Mouse (Mus musculus): ENCODE results near the gene Mob3b.
"Not testable (repeated sequence)": the region's sequence is repeated elsewhere in the genome, so short reads cannot be mapped to it uniquely, and the experiment has no call there.

Mob3b gene

DNA sequence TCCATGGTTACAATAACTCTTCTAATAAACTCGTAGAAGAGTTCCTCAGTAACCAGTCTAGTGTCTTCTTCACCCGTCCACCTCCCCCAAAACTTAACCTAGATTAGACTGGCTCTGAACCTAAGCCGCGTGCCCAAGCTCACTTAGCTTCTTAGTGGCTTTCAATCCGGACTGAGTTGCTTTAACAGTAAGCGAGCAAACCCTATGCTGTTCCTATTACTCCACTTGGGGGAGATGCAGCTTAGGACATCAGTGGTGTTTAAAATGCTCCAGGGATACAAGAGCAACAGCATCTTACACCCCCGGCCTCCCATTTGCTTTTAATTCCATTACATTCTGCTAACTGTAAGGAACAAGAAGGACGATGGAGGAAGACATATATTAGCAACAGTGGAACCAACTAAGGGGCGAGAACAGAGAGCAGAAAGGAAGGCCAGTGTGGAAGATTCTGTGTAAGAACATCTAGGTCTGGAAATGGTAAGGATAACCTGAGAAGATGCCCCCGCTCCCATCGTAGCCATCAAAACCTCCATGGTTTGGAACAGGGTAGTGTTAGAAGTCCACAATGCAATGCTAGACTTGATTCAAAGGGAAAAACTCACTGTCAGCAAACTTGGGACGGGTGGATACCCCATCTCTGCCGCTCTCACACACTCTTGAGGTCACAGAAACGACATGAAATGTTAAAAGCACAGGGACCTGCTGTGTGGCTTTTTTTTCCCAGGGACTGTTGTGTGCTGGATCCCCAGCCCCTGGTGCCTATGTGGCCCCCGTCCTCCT, 196.3 kb downstream of the Mob3b start:
- peak; percentile 44 for DNase-seq

DNA sequence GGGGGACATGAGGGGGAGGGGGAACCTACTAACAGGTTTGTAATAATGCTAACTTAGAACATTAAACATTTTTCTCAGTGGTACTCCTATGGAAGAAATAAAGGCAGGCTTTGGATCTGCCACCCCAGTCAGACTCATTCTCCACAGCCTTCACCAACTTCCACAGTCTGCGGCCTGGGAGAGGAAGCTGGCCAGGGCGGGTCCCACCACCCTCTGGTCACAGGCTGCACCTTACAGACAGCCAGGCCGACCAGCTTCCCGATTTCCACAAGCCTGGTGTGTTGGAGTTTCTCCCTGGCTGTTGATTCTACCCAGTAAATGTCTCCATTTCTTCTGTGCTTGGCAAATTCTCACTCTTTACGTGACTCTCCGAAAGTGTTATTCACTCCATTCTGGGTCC, 197.8 kb downstream of the Mob3b start:
- no peak for DNase-seq

DNA sequence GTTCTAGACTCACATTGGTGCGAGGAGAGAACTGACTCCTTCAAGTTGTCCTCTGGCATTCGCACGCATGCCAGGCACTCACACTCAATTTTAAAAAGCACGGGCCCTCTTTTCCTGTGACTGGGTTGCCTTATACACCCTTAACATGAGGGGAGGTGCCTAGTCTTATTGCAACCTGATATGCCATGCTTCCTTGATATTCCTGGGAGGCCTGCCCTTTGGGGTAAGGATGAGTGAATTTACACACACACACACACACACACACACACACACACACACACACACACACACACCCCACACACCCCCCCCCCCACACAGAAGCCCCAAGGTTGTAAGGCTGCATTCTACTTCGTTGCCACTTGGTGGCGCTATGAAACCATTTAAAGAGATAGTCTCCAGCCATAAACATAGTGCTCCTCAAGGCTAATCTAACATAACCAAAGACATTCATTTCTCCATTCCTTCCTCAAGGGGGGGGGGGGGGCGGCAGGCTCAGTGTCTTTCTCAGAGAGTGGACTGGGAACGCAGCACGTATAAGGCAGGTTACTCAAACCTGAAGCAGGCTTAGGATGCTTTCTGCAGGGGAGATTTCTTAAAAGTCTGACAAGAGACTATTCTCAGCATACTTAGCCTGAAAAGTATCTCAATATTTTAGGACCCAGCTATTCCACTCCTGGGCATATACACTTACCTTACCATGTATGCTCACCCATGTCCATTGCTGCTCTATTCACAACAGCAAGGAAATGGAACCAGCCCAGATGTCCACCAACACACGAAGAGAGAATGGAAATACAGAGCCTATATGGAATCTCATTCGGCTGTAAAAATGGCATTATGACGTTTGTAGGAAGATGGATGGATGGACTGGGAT, 198.9 kb downstream of the Mob3b start:
- DNase-seq = peak; percentile 69

DNA sequence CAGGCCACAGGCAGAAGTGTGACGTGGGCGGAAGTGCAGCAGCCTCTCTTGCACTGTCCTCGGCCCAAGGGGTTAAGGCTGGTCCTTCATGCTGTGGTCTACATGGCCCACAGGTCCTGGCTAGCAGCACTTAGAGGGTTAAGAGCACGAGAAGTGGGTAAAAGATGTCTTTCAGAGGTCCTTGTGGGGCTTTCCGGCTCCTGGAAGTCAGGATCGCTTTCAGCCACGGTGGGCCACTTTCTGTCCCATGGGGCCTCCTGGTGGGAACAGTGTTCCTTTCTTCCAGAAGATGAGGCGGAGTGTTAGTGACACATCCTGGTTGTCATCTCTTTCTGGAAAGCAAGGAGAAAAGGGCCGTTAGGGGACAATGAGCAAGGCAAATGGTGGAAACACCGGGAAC, 203.6 kb downstream of the Mob3b start:
- DNase-seq = no peak

DNA sequence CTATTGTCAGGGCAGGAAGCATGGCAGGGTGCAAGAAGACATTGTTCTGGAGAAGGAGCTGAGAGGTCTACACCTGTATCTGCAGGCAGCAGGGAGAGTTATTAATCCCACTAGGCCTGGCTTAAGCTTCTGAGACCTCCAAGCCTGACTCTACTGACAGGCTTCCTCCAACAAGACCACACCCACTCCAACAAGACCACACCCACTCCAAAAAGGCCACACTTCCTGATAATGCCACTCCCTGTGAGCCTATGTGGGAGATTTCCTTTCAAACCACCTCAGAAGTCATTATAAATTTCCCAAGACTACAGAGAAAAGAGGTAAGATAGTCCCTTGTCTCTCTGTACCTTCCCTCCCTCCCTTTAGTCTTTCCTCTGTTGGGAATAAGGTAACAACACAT, 210.1 kb downstream of the Mob3b start:
- DNase-seq = no peak

DNA sequence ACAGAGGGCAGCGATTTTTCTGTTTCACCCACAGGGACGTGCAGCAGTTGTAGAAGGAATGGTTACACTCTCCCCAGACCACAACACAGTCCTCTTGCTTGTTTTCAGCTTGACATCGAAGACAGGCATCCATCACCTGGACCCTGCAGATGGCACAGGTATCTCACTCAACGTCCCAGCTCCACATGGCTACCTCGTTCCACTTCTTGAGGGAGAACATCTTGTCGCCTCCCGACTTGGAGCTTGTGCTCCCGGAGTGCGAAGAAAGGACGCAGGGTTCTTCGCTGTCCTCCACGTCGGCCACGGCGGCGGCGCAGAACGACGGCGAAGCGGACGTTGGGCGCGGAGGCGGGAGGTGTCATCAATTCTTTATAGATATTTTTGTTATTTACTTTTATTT, 216.2 kb downstream of the Mob3b start:
- no peak for DNase-seq

DNA sequence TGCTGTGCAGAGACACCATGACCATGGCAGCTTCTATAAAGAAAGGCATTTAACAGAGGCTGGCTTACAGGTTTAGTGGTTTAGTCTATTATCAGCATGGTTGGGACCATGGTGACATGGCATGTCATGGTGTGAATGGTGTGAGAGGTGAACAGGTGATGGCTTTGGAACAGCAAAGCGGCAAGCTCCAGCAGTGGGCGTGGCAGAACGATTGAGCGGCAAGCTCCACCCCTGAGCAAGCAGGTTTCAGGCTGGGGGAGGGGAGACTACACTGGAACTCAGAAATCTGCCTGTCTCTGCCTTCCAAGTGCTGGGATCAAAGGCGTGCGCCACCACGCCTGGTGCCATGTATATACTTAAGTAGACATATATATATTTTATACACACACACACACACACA, 228.9 kb downstream of the Mob3b start:
- DNase-seq = not testable (repeated sequence)

DNA sequence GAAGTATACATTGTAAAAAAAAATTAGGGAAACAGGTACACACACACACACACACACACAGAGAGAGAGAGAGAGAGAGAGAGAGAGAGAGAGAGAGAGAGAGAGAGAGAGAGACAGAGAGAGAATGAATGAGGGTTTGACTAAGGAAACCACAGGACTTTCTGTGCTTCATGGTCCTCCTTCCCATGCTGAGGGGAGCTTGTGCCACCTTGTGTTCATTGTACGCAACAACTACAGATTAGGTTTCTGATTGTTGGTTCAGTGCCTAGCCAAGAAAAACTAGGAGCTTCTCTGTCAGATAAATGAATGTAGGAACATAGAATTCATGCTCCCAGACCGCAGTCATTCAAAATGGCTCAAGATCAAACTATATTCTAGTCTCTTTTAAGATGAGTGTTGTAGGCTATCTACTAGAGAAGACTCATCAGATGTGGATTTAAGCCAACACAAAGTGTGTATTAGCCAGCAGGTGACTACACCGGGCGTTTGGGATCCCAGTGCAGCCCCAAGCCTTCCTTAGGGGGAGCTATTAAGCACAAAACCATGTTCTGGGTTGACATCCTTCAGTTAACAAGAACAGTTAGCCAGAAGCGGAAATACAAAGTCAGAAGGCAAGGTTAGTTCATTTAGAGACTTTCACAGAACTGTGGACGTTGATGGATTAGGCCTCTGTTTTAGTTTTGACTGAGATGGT, 235.0 kb downstream of the Mob3b start:
- DNase-seq = peak; percentile 59

DNA sequence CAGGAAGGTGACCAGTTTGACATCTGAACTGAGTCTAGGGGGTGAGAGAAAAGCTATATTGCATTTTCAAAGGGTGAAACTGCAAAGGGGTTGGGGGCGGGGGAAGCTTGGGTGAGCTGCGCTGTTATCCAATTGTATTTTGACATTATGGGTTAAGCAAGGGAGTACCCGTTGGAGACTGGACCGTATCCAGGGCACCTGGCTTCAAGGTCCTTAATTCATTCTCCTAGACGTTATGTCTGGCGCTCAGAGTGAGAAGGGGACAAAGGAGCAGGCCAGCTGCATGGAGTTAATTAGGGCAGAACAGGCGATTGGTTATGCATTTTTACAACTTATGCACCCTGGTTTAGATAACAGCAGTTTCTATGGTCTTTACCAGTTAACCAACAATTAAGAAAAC, 239.9 kb downstream of the Mob3b start:
- DNase-seq = no peak

DNA sequence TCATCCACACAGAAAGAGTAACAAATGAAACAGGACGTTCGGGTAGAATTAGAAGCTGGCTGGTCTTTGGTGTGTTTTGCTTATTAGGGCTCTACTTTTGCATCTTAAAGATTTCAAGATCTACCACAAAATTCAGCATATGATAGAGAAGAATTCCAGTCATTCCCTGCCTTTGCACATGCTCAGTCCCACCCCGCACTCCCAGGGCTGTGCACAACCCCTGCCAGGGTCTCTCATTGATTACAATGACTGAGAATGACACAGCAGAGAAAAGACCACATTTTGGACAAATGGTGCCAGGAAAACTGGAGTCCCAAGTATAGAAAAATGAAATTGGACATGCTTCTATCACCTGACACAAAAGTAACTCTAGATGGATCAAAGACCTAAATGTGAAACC, 245.1 kb downstream of the Mob3b start:
- DNase-seq = no peak

DNA sequence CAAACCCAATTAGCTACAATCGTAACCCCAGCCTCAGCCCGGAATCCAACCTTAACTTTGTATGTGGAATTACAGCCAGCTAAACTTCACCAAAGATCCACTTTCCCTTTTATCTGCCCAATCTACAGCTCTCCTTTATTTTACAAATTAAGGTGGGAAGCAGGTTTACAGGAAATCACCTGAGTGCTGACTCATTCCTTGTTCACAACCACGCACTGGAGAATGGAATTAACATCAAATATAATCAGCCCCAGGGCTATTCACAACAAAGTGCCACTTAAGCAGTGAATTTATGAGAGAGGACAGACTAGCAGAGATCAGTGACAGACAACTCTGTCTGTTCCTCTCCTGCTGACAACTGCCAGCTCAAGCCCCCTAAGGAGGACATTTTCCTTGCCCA, 245.9 kb downstream of the Mob3b start:
- no peak for DNase-seq

DNA sequence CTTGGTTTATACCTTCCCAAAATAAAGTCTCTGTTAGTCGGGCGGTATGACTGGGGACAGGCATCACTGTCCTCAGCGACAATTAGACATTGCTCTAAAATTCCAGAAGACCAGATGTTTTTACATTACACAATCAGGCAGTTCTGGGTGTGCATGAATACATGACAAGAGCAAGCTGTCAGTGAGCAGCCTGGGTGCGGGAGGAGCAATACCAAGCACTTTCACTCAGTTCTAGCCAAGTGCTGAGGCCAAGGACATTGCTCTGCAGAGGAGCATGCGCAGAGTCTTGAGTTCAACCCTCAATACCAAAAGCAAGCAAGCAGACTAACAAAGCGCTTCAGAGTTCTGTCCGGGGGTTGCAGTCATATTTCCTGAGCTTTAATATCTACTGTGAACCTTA, 249.2 kb downstream of the Mob3b start:
- peak; percentile 54 for DNase-seq

DNA sequence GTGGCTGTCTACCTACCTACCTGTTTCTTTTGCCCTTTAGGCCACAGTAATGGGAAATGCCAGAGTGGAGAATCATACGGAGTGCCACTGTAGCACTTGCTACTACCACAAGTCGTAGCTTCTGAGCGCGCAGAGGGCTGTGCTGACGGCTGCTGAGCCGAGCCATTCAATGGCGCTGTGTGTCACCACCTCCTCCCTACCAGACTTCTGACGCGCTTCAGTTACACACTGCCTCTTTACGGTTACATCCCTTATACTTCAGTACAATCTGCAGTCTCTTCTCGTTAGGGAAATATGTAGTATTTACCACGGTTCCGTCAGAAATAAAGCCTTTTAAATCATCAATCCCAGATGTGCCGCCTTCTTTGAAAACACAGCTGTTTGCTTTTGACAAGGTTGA, 250.3 kb downstream of the Mob3b start:
- no peak for DNase-seq

DNA sequence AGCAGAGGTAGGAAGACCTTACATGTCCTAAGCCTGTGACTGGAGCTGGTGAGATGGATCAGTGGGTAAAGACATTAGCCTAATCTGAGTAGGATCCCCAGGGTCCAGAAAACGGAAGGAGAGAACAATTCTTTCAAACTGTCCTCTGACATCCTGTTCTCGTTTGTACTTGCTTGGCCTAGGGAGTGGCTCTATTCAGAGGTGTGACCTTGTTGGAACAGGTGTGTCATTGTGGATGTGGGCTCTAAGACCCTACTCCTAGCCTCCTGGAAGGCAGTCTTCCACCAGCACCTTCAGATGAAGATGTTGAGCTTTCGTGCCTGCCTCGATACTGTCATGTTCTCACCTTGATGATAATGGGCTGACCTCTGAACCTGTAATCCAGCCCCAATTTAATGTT, 251.1 kb downstream of the Mob3b start:
- DNase-seq = no peak

DNA sequence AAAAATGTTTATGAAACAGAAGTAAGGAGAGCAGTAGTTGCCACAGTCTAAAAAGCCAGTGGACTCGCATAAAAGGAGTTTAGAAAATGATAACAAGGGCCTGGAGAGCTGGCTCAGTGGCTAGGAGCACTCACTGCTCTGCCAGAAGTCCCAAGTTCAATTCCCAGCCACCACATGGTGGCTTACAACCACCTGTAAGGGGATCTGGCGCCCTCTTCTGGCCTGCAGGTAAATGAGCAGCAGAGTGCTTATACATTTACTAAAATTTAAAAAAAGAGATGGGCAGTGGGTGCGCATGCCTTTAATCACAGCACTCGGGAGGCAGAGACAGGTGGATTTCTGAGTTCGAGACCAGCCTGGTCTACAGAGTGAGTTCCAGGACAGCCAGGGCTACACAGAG, 251.9 kb downstream of the Mob3b start:
- no peak for DNase-seq

DNA sequence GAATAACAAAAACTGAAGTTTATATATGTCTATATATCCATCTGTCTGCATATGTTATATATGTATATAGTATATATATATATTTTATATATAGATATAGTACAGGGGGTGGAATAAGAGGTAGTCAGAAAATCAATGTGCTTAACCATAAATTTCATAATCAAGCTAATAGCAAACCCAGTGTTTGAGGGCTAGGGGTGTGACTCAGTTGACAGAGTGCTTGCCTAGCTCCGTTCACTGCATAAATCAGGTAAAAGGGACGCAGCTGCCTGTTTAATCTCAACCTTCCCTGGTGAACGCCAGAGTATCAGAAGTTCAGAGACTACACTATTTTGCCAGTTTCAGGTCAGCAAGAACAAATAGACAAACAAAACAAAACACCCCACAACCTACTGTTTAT, 255.7 kb downstream of the Mob3b start:
- DNase-seq = not testable (repeated sequence)

DNA sequence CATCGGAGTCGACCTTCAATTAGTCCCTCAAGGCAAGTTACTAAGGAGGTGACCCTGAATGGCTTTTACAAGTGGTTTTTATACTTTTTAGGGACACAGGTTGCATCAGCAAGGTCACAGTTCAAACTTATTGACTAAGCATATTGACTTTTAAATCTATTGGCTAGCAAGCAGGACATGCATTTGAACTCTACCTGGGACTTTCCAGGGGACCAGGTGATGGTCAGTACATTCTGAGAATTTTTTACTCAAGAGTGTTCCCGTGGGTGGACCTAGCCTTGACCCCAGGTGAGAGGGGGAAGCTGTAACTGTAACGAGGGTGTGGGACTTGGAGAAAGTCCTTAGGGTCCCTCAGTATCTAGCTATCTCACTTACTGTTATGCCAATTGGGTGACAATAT, 256.1 kb downstream of the Mob3b start:
- no peak for DNase-seq

DNA sequence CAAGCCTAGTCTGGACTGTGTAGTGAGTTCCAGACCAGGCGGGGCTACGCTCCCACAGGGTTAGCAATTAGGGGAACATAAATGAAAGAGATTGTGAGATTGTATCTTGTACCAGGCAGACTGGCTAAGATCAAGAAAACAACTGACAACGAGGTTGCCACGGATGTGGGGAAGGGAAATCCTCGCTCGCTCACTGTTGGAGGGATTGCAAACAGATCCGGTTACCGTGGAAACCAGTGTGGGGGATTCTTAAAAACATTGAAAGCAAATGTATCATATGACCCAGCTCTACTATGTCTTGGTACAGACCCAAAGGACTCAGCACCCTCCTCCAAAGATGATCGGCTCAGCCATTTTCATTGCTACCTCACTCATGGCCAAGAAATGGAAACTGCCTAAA, 257.1 kb downstream of the Mob3b start:
- no peak for DNase-seq

DNA sequence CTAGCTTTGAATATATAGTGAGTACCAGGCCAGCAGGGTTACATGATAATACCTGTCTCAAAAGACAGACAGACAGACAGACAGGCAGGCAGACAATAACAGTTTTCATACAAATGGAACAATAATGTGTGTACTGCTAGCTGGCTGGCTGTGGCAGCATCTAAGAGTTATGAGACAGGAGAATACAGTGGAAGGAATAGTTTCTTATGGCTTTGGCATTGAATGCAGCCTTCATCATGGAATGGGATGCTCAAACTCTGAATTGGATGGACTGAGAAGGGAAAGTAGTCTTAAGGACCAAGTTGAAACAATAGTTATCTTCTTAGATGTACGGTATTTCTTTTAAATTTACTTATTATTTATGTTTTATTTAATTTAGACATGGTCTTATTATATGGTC, 258.0 kb downstream of the Mob3b start:
- DNase-seq = no peak
